Mouse (Mus musculus) adipocyte (in vitro differentiated cells): ENCODE measurements around the gene Cmtm8.

Experiments used
- DNase-seq: peaks from one replicate; pipeline ENCODE4 v3.0.0-alpha.2; 2016; ENCODE audit warnings: low spot score

The Cmtm8 gene

DNA sequence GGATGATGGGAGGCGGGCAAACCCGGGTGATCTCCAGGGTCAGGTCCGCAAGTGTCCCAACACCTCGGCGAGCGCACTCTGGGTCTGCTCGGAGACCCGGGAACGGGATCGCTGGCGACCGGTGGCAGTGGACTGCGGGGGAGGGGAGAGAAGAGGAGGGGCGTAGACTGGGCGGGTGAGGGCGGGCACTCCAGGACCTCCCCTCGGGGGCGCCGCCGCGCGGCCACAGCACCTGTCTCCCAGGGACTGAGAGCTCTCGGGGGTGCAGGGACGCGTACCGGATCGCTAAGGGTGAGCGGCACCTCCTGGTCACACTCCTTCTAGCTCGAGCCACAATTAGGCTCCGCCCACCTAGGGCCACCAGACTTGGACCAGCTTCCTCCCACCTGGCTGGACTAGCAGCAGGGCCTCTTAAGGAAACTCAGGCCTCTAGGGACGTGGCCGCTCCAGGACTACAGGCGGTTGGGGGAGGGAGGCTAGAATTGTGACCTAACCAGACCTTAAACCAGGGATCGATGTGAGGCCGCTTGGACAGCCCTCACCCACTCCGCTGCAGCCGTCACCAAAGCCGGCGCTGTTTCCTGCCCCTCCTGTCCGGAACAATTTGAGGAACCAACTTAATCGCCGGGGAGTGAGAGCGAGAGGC lies at the start of gene Cmtm8:
Gene Cmtm8, minus strand, starts transcription at position 140 of the 646 bp plus-strand sequence.
- DNase-seq: no peak

DNA sequence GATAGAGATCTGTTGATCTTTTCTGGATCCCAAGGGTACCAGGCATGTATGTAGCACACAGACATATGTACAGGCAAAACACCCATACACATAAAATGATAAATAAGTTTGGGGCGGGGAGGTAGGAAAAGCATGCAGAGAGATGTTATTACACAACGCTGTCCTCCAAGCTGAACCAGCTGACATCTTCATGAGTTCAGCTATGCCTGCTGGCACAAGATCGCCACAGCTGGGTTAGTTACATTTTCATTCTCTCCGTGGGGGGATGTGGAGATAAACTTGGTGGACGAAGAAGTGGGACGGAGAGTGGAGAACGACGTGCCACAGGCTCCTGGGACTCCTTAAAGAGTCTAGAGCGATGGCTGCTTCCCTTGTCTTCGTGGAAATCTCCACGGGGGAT lies 49.0 kb upstream of the Cmtm8 start:
- DNase-seq: no peak

DNA sequence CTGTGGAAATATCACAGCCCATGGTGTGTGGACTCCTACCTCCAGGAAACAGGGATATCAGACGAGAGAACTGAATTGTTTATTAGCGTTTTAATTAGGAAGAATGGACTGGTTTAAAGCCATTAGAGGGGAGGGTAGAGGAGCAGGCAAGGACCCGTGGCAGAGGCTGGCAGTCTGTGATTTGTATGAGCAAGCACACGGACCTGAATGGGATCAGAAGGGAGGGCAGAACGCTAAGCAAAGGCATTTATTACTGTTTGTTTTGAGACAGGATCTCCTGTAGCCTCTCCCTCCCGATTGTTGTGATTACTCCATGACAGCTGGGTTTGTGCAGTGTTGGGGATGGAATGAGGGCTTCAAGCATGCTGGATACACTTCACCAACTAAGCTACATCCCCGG lies 46.4 kb upstream of the Cmtm8 start:
- no peak for DNase-seq

DNA sequence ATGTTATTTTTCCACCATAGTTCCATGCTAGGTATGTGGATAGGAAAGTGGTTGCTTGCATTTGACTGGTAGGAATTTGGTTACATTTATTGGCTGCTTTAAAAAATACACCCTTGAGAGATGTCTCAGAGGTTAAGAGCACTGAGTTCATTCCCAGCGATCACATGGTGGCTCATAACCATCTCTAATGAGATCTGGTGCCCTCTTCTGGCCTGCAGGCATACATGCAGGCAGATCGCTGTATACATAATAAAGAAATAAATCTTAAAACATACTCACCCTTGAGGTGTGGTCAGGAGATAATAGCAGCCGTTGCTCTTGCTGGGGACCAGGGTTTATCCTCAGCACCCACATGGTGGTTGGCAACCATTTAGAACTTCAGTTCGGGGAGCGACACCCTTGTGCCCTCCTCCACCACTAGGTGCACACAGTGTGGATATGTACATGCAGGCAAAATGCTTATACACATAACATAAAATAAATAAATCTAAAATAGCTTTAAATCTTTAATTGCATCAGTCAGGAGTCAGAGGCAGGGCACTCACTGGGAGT lies 45.0 kb upstream of the Cmtm8 start:
- DNase-seq: no peak

DNA sequence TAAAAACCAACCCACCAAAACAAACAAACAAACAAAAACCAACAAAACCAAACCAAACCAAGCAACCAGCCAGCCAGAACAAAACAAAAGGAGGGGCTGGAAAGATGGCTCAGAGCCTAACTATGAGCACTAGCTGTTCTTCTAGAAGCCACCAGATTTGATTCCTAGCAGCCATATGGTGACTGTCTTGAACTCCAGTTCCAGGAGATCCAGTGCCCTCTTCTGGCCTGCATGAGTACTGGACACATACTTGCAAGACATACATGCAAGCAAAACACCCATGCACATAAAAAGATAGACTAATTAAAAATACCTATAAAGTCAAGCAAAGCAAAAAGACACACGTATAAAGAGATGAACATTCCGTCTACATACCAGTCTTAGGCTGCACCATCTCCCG lies 43.7 kb upstream of the Cmtm8 start:
- DNase-seq: no peak

DNA sequence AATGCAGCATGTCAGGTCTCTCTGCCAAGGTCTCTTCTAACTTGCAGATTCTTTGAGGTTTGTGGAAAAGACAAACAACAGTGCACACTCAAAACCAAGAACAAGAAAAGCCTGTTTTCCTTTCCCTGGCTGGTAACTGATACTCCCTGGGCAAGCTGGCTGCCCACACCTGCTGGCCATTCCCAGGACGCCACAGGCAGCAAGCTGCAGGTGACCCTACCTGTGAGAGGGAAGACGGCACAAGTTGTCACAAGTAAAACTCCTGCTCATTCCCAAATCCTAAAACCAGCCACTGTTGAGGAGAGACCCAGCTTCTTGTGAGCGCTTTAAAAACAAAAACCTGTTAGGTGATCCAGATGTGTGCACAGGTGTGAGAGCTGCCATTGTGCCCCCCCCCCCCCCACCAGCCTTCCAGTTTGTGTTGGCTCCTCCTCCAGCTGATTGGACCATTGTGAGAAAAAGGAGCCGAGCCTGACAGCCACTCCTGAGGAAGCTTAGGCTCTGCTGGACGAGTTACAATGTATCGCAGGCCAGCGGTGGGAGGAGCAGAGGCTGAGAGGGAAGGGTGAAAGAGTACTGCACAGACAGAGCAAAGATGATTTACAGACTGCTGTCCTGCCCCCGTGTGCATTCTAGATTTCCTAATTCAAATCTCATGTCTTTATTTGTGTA lies 42.2 kb upstream of the Cmtm8 start:
- no peak for DNase-seq

DNA sequence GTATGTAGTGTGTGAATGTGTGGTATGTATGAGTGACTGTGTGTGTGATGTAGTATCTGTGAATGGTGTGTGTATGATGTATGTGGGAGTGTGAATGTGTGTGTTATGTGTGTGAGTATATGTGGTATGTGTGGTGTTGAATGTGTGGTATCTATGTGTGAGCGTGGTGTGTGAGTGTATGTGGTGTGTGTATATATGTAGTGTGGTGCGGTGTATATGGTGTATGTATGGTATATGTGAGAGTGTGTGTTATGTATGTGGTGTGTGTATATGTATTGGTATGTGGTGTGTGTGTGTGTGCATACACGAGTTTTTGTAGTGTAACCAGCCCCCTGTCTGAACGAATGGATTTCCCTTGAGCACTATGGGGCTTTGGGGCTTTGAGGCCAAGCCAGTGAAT lies 41.6 kb upstream of the Cmtm8 start:
- DNase-seq: no peak

DNA sequence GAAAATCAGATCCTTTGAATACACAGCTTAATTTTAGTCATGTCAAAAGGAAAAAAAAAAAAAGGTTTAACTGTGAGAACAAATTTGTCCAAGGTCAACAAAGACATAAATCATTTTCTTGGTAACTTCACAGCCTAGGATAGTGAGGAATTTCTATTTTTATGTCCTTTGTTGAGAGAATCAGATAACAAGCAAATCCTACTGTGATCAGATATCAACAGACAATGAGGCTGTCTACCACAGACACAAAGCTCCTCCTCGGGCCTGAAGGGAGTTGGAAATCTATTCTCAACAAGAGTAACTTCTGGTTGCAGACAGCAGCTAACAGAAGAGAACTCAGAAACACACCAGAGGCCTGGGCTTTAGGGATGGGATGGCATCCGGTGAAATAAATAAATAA lies 38.0 kb upstream of the Cmtm8 start:
- DNase-seq: no peak

DNA sequence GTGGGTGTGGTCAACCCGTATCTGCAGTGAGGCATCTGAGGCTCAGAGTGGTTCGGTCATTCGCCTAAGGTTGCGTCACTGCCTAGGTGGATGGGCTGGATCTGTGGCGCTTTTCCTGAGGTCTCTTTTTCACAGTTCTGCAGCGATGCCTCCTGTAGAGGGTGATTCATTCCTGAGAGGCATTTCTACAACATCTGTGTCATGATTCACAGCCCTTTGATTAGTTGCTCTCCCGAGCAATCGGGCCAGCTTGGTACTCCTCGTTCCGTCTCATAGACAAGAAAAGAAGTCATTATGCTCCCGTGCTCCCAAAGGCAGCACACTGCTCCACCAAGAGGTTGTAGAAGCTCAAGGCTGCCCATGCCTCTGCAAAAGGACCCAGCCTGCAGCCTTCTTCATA lies 11.4 kb upstream of the Cmtm8 start:
- DNase-seq: no peak

DNA sequence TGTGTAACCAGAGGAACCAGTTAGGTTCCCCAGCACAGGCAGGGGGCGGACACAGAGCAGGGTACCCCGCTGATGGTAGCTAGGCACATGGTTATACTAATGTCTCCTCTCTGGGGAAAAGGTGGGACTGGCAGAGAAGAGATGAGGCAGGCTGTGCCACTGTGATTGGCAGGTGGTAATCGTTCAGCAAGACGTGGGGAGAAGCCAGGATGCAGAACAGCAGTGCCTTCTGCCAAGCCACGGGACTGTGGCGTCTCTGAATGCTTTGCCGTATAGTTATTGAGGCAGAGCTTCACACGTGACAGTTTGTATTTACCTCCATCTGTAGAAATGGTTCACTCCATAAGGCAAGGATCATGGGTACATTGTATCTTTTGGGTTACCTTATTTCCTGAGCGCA lies 10.7 kb upstream of the Cmtm8 start:
- DNase-seq: no peak

DNA sequence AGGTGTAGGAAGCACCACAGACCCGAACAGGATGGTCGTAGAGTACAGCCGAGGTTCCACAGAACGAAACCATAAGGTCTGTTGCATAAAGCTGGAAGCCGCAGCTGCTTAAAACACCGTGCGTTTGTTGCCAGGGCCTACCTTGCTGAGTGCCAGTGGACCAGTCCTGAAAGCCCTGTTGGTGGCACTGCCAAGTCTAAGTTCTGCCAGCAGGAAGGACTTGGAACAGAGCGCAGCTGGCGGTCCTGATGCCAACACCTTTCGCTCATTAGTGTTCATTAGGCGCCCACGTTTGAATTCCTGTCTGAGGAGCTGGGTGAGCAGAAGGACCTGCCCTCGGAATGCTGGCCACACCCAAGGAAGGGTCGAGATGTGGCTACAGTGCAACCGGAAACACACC lies 9.4 kb upstream of the Cmtm8 start:
- no peak for DNase-seq

DNA sequence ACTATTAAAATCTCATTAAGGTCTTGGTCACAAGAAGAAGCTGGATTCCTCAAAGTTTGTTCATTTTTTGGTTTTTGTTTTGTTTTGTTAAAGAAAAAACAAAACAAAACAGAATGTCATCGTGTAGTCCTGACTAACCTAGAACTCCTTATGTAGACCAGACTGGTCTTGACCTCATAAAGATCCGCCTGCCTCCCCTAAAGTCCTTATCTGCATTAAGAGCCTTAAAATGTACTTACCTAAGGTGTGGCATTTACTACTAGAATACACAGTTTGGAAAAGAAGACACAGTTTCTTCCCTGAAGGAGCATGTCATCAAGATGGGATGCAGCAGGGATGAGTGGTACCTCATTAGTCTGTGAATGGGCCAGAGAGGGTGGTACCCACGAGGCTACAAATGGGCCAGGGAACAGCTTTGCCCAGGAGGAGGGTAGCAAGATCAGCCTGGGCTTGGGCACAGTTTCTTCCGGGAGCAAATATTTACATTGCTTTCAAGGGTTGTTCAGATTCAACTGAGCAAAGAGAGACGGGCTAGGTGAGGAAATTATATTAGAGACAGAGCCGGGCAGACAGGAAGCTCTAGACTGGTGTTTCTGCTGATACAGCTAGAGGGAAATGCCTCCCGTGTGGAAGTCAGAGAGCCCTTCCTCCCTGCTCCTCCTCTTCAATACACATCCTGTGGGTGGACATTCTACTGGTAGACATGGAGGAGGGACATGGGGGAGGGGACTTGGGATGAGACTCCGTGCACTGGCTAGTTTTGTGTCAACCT lies 7.6 kb upstream of the Cmtm8 start:
- DNase-seq: no peak

DNA sequence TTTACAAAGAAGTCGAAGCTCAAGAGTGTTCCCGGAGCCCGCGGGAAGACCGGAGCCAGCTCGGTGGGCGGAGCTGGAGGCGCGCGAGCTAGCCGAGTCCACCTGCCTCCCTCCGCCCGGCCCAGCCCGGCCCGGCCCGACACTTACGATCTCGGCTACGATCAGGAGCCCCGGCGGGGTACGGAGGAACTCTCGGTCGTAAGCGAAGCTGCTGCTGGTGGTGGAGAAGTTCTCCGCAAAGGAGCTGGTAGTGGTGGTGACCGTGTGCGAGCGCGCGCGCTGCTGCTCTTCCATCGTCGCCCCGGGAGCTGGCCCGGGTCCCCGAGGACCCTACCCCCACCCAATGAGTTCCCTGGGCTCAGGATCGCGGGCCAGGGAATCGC lies 331 bp downstream of the Cmtm8 start:
- no peak for DNase-seq

DNA sequence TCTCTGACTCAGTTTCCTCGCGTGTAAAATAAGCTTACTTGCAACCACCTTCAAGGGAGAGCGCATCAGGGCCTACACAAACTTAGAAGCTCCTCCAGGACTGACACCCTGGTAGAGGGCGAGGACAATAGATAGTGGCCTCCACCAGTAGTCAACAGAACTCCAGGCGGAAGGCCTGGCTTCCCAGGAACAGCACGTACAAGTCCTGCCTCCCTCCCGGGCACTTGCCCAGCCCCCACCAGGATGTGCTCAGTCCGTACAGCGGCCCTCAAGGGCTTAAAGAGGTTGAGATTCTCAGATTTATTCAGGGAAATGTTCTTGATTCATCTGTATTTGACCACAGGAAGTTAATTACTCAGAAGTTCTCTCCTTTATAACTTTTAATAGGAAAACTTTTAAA lies 1.1 kb downstream of the Cmtm8 start:
- no peak for DNase-seq

DNA sequence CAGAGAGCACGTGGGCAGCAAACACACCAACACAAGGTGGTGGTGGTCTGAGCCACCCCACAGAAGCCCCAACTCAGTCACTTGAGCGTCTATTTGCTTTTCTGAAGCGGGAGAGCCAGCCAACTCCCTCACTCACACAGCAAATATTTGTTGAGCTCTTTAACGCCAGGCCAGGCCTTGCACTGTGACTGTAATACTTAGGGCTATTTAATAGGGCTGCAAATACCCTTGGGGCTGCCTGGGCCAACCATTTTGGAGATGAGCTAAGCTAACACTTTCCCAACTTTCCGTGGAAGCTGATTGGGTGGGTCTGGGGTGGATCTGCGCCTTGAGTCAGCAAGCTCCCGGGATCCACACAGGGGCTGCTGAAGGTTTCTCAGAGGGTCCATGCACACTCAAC lies 1.7 kb downstream of the Cmtm8 start:
- DNase-seq: no peak

DNA sequence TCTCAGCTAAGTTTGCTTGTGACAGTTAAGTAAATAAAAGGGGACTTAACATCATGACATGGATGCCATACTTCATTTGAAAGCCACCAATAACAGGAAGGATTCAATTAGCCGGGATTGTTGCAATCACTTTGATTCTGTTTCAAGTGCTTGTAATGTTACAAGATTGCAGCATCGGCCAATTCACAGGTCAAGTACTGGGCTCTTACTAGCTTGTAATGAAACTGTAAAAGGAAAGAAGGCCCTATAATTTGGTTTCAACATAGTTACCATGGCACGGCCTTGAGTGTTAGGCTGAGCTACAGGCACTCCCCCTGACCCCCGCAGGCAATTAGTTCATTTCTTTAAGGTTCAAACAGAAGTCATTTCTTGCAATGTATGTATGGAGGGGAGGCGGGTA lies 5.1 kb downstream of the Cmtm8 start:
- no peak for DNase-seq

DNA sequence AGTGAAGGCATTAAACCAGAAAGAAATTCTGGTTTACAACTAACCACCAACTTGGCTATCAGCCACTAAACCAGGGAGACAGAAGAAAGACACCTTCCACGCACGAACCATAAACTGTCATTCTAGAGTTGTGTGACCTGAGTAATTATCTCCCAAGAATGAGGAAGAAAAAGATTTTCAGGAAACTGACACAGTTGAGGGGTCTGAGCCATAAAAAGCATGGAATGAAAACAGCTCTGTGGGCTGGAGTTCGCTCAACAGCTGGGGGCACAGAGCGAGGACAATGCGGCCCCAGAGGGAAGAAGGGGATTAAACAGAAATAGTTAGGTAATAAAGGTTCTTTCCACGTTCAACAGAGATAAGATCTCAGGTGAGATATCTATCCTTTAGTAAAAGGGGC lies 12.4 kb downstream of the Cmtm8 start:
- DNase-seq: no peak

DNA sequence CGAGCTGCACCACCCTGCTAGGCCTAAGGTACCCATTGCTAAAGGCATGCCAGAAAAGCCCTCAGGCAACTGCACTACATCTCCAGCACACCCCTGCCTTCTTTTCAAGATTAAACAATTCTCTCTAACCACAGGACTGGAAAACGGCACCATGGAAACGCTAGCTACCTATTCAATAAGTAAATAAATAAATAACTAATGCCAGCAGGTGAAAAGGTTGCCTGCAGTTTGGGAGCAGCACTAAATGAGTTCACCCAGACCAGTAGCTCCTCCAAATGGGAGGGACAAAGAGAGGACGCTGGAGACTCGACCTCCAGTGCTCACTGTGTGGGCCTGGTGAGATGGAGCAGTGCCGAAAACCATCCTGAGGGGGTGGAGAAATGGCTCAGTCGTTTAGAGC lies 13.6 kb downstream of the Cmtm8 start:
- DNase-seq: no peak

DNA sequence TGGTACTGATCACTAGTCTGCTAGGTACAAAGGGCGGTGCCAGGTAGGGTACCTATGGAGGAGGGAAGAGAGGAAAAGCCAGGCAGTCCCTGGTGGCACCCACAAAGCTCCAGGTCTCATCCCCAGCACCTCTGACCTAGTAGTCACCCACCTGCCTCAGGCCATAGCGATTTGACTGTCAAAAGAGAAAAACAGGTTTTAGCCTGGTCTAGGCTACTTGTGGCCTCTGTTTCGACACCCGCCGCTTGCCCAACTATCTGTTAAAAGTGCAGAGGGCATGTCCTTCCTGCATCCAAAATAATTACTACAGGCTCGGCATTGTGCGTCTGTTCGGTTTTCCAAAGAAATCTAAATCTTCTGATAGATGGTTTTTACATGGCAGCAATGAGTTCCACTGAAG lies 14.3 kb downstream of the Cmtm8 start:
- DNase-seq: no peak

DNA sequence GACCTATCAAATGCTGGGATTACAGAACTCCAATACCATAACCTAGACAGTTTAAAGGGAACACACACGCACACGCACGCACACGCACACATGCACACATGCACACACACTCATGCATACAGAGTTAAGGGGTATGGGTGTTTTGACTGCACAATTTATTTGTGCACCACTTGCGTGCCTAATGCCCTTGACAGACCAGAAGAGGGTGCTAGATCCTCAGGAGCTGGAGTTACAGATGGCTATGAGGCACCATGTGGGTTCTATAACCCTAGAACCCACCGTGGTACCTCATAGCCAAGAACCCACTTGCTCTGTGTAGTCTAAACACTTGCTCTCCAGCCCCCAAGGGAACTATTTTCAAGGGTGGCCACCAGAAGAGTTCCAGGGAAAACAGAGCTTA lies 15.6 kb downstream of the Cmtm8 start:
- no peak for DNase-seq

DNA sequence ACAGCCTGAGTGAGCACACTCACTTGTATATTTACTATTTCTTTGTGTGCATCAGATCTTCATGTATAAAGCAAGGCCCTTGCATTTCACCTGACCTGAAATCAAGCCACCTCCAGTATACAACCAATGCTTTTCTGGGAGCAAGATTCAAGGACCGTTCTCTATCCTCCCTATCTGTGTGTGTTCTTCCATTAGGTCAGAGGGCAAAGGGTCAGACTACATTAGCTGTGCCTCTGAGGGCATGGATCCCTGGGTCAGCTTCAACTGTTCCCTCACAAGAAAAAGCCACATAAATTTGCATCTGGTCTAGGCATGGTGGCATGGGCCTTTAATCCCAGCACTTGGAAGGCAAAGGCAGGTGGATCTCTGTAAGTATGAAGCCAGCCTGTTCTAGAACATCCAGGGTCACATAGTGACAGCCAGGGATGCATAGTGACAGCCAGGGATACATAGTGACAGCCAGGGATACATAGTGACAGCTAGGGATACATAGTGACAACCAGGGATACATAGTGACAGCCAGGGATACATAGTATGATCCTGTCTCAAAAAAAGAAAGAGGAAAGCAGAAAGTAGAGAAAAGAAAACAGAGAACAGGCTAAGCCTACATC lies 16.6 kb downstream of the Cmtm8 start:
- DNase-seq: no peak

DNA sequence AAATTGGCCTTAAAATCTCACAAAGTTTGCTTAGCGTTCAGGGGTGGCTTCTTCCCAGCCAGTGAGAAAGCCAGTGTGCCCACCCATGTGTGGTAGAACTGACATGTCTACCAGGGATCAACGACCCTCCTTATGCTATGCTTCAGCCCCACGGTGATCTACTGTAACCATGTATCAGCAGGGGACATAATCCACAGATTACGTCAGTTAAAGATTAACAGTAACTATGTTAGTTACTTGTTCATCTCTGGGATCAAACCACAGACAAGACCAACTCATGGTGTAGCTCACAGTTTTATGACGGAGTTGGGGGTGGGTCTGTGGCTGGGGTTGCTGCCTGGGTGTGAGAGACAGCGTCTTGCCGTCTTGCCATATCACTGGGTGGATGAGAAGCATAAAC lies 19.8 kb downstream of the Cmtm8 start:
- DNase-seq: no peak
